Mouse (Mus musculus) mouse trophoblast stem cell (cell line): ENCODE measurements around the gene Arl15.

Source experiments
- in situ Hi-C, 2 experiments: fragments of 300-500 bp; cut with MseI, MboI; formaldehyde crosslinking; loops; 2 replicates in 1 of 2; 3 replicates in 1 of 2; pipeline ENCODE4 v1.15.1; 2025

The Arl15 gene

DNA sequence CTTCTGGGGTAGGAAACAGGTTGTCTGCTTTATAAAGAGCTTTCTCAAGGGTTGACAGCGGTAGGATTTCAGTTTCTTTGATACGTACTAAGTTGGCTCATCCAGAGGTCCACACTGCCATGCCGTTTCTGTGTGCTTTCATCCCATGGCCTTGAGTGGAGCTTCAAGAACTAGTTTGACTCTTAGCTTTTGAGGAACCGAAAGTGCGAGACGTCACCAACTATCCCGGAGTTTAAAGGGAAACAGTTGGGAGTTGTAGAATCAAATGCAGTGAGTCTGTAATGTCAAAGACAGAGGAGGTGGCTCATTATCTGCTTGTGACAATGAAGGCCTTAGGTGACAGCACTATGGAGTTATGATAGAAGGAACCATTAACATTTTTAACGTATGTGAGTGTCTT is 49.6 kb downstream of the Arl15 start:
- in situ Hi-C loops: no loop called here

DNA sequence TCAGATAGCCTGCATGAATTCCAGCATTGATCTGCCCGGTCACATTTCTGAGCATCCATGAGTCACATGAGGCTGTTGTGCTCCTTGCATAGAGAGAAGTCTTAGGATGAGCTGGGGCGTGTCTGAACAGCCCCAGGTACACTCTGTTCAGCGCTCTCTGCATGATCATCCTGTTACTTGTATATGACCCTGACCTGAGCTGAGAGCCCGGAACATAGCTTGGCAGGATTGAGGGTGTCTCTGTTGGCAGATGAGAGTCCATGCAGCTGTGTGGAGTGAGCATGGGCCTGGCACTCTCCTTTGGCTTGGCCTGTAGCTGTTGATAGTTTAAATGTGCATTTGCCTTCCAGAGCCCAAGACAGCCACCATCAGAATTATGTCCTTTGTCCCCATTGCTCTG is 50.4 kb downstream of the Arl15 start:
- in situ Hi-C loops: no loop called here

DNA sequence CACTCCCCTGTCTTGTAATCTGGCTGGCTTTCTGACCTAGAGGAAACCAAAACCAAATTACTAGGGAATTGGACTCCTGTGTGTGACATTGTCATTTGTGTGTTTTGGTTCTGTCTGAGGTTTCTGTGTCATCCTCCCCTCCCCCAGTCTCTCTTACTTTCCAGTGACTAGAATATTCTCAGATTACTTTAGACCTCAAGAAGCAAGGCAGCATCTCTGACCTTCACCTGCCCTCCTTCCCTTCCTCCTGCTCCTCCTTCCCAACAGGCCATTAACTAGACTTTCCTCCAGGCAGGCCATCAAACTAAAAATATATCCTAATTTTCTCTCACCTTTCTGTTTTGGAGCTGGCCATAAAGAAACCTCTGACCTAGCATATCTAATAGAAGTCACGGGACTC is 50.9 kb downstream of the Arl15 start:
- in situ Hi-C loops: no loop called here

GRCm38 (mm10) chr13:113846413-113846812 is 52.1 kb downstream of the Arl15 start:
- in situ Hi-C loops: no loop called here

GRCm38 (mm10) chr13:113850431-113851034 is 56.2 kb downstream of the Arl15 start:
- in situ Hi-C loops: no loop called here

DNA sequence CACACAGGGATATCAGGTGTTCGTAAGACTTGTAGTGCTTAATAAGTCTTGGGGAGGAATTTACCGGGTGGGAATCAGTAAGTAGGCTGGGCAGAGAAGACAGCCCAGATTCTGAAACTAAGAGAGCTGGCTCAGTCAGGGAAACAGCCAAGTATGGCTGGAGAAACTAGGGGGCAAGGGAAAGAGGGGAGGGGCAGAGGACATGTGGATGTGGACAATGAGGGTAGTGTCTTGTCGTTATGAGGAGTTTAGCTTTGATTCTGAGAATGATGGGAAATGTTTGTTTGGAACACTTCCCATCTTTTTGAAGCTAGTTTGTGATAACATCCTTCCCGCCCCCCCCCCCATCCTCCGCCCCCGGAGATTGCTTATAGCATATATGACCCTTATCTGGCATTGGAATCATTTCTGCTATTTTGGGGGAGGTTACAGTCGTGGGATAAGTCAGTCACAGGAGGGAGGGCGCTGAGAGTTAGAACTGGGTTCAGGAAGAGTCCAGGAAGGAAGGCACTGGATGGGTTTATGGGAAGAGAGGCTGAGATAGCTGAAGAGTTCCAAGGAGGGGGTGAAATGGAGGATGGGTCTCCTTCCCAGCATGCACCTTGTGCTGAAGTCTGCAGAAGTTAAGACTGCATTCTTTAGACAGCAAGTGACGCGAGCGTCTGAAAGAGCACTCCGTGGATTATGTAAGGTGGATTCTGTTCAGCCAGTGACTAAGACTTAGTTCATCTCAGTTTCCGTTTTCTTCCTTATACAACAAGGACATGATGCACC is 57.5 kb downstream of the Arl15 start:
- in situ Hi-C loops: no loop called here

- in situ Hi-C loops: no loop called here
Observed at GRCm38 (mm10) chr13:113852376-113852666, 58.0 kb downstream of the Arl15 start.

DNA sequence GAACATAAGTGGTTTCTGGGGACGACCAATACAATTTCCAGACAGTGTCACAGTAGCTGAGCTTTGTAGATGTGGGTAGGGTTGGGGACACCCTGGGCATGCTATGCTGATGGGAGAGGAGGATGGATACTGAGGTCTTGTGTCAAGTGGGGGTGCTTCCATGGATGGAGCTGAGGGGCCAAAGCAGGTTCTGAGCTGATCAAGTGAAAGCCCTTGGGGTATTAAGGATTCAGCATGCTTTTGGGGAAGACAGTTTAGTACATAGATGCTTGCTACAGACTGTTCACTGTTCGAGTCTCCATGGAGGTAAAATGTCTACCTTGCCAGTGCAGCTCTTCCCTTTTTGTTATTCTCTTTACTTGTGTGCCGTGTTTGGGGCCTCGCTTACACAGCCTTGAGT is 59.8 kb downstream of the Arl15 start:
- in situ Hi-C loops: no loop called here

GRCm38 (mm10) chr13:113854551-113855312 is 60.4 kb downstream of the Arl15 start:
- in situ Hi-C loops: no loop called here

DNA sequence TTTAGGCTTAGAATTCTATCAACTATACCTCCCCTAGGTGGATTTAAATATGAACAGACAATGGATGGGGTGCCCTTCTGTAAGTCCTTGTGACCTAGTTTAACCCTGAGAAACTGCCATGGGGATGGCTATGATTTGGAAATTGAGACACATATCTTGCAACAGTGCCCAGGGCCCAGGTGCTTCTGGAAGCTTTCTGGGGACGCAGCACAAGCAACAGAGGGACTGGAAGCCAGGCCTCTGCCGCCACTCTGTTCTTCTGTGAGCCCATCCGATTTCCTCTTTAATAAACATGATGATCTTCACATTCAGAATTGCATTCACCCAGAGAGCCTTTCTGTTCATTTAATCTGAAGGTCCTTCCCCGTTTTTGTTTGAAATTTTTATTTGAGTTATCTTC is 62.6 kb downstream of the Arl15 start:
- in situ Hi-C loops: no loop called here

- in situ Hi-C loops: no loop called here
Observed at GRCm38 (mm10) chr13:113858667-113859391, 64.5 kb downstream of the Arl15 start.

- in situ Hi-C loops: no loop called here
Observed at GRCm38 (mm10) chr13:113859392-113859776, 65.1 kb downstream of the Arl15 start.

DNA sequence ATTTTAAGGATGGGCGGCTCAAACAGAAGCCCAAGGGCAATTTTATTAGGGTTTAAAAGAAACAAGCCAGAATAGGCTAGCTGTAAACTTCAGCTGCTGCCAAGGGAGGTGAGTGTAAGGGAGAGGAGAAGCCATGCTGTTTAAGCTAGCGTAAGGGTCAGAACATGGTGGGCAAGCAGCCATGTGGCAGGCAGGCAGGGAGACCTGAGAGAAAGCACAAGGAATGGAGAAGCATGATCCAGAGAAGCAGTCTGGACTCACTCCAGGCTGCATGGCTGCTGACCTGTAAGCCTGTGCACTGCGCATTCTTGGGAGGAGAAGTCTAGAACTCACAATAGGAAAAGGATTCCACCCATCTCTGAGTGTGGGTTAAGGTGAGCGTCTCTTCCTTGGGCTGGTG is 66.5 kb downstream of the Arl15 start:
- in situ Hi-C loops: loop anchor here in 1 of 2 experiments (5.0 kb wide), 1 partner anchor 159 kb away; no protein-coding TSS in a partner anchor

DNA sequence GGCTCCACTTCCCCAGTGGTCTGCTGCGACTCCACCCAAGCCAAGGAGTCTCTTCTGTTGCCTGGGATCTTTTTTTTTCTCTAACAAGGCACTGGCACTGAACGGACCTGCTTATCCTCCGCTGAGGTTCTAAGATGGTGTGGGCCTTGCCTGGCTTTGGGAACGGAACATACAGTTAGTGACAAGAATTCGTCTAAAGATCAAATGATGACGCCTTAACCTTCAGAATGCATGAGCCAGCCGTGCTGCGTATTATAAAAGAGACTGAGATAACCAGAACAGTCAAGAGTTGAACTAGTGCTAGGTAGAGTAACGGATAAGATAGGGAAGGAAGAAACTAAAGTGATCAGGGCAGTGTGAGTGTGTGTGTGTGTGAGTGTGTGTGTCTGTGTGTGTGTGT is 66.9 kb downstream of the Arl15 start:
- in situ Hi-C loops: loop anchor here in 1 of 2 experiments (5.0 kb wide), 1 partner anchor 159 kb away; no protein-coding TSS in a partner anchor

DNA sequence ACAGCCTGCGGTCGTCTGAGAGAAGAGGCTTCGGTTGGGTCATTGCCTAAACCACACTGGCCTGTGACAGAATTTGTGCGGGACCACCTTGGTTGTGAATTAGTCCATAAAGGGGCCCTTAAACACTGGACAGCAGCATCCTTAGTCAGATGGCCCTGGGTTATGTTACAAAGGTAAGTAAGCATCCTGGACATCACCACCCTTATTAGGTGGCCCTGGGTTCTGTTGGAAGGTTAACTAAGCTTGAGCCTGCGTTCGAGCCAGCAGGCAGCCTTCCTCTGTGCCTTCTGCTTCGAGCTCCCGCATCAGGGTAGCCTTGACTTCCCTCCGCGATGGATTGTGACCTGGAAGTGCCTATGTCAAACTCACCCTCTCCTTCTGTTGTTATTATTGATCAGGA is 68.6 kb downstream of the Arl15 start:
- in situ Hi-C loops: loop anchor here in 1 of 2 experiments (5.0 kb wide), 1 partner anchor 161 kb away; no protein-coding TSS in a partner anchor

- in situ Hi-C loops: loop anchor here in 1 of 2 experiments (5.0 kb wide), 1 partner anchor 161 kb away; no protein-coding TSS in a partner anchor
Observed at GRCm38 (mm10) chr13:113863688-113864087, 69.4 kb downstream of the Arl15 start.

DNA sequence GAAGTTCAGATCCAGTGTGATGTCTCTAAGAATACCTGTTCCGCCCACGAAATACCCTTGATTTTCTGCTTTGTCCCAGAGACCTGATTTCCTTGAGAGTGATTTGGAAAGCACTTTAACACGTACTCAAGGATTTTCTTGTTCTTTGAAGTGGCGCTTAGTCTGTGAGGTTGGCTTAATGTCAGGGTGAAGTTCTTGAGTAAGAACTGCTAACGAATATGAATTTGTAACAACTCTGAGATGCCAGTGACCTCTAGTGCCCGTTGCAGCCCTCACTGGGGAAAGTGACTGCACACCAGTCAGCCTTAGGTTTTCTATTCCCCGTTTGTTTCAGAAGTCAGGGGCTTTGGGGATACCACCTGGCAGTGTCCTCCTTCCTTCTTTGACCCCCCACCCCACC is 70.0 kb downstream of the Arl15 start:
- in situ Hi-C loops: loop anchor here in 1 of 2 experiments (5.0 kb wide), 1 partner anchor 162 kb away; no protein-coding TSS in a partner anchor

DNA sequence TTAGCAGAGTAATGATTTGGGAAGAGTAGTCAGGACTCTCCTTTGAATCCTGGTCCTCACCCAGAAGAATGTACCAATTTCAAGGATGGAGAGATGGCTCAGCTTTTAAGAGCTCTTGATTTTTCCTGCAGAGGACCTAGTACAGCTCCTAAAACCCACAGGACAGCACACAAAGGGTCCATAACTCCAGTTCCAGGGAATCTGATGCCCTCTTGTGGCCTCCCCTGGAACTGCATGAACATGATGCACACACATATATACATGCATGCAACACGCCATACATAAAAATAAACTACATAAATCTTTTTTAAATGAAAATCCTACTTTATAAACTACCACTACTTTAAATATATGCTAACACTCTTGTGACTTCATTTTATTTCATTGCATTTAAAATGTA is 70.6 kb downstream of the Arl15 start:
- in situ Hi-C loops: loop anchor here (5.0 kb wide), 2 partner anchors 163 to 168 kb away; no protein-coding TSS in a partner anchor

GRCm38 (mm10) chr13:113865378-113865777 is 71.1 kb downstream of the Arl15 start:
- in situ Hi-C loops: loop anchor here in 1 of 2 experiments (5.0 kb wide), 1 partner anchor 168 kb away; no protein-coding TSS in a partner anchor

- in situ Hi-C loops: loop anchor here in 1 of 2 experiments (5.0 kb wide), 1 partner anchor 169 kb away; no protein-coding TSS in a partner anchor
Observed at GRCm38 (mm10) chr13:113865806-113866205, 71.5 kb downstream of the Arl15 start.

- in situ Hi-C loops: loop anchor here in 1 of 2 experiments (5.0 kb wide), 1 partner anchor 170 kb away; no protein-coding TSS in a partner anchor
Observed at GRCm38 (mm10) chr13:113867736-113868135, 73.4 kb downstream of the Arl15 start.
